In the genomic region with DNA sequence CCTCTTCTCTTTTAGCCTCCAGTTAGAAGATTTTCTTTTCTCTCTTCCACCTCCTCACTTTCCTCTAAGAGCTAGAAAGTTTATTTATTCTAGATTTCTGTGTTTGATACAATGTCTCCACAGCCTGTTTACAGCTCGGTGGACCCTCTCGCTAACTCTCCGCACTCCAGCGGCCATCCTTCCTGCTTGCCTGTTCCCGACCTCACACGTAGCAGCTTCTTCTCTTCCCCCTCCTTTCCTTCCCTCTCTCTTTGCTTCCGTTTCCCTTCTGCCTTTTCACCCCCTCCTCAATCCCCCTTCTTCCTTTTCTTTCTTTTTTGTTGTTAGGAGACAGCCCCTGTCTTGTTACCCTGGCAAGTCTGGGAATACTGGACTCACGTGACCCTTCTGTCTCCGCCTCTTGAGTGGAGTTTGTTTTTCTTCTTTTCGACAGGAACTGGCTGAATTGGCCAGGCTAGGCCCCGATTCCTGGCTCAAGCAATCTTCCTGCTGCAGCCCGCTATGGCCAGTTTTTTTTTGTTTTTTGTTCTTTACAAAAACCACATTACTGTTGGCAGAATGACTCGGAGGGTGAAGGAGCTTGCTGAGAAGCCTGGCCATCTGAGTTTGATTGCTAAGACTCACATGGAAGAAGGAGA, we compare ENCODE assay signal across 9 mouse cellular contexts. TPM values are rescaled to one million over a fixed set of nuclear protein-coding genes. Genes with fewer than 3 reads are reported as not detected.
A peak's percentile ranks its signal among the peaks of the same experiment; 100 is the strongest.
DNase-seq lines count a peak whose midpoint lies in the region; ATAC-seq and TF ChIP-seq lines count a peak whose summit lies in the region.
"Had no signal": no experiment of that assay in that cellular context is flagged by ENCODE, and none has a peak within 500 bp of the region (broad histone marks: within the 10 kb centered on the region; RNA-seq: fewer than 3 reads in every experiment).

No protein-coding gene starts in this region.

- peak; percentile 11 to 39 for DNase-seq in cerebellum, adult 2 months
- no peak for DNase-seq in cerebellum, postnatal 36 days
- peak; percentile 83 for DNase-seq in adipocyte (ENCODE audit: low spot score)
- DNase-seq in hindbrain, embryonic 11.5 days (ENCODE audit: low spot score), result no peak
- peak; percentile 34 for DNase-seq in left cerebral cortex, postnatal 4 days
- DNase-seq in right cerebral cortex, postnatal 25 days, result peak; percentile 17

- no peak for TF ChIP-seq CTCF in cerebellum, adult 2 months (IDR thresholded peaks at IDR 0.05; ENCODE audit: borderline replicate concordance, insufficient read depth, low read depth, low read length)

- no peaks in the 10 kb centered on the region for H3K9me3 ChIP-seq in forebrain, embryonic 16.5 days (ENCODE audit: control insufficient read depth, low read length)
- no peaks in the 10 kb centered on the region for H3K9me3 ChIP-seq in hindbrain, embryonic 11.5 days (ENCODE audit: control insufficient read depth, low read length)
- H3K9me3 ChIP-seq: megakaryocyte, embryonic 14.5 days had no signal

- peak overlapping the region; percentile 28; the same call in 1 of the 2 replicates for H3K27ac ChIP-seq in cerebellum, adult 2 months (ENCODE audit: insufficient read depth, low read length)
- peak overlapping the region; percentile 54 for H3K27ac ChIP-seq in forebrain, embryonic 16.5 days (ENCODE audit: low read length)
- peak overlapping the region; percentile 45; the same call in 1 of the 2 replicates for H3K27ac ChIP-seq in hindbrain, embryonic 11.5 days (ENCODE audit: low read depth, low read length)

- peak overlapping the region; percentile 25 for H3K4me2 ChIP-seq in forebrain, embryonic 16.5 days (ENCODE audit: low read length)
- no peak overlapping the region for H3K4me2 ChIP-seq in hindbrain, embryonic 11.5 days (replicated peaks; ENCODE audit: low read depth, low read length)

- intact Hi-C loops in left cerebral cortex, postnatal 4 days (cut with DNase I), result loop anchor here (5.0 kb wide), 1 partner anchor 408 kb away; no protein-coding TSS in a partner anchor

- TF ChIP-seq POLR2A in cerebellum, adult 2 months (IDR thresholded peaks at IDR 0.05; ENCODE audit: borderline replicate concordance, insufficient read depth, low read length), result no peak

- no peak overlapping the region for H3K9ac ChIP-seq in forebrain, embryonic 16.5 days (replicated peaks; ENCODE audit: low read depth, low read length)
- H3K9ac ChIP-seq in hindbrain, embryonic 11.5 days (ENCODE audit: low read depth, low read length), result no peak overlapping the region

- H3K27me3 ChIP-seq in cerebellum, adult 2 months (ENCODE audit: control insufficient read depth, insufficient read depth, low read length), result no peaks in the 10 kb centered on the region
- H3K27me3 ChIP-seq in forebrain, embryonic 16.5 days (replicated peaks; ENCODE audit: control insufficient read depth, insufficient read depth, low read length), result no peaks in the 10 kb centered on the region
- no peaks in the 10 kb centered on the region for H3K27me3 ChIP-seq in hindbrain, embryonic 11.5 days (ENCODE audit: control insufficient read depth, insufficient read depth, low read length)
- H3K27me3 ChIP-seq: megakaryocyte, embryonic 14.5 days had no signal

- H3K4me3 ChIP-seq in cerebellum, adult 2 months (replicated peaks; ENCODE audit: insufficient read depth, low read depth, low read length), result peak overlapping the region; percentile 8
- H3K4me3 ChIP-seq in forebrain, embryonic 16.5 days (replicated peaks; ENCODE audit: low read length), result no peak overlapping the region
- no peak overlapping the region for H3K4me3 ChIP-seq in hindbrain, embryonic 11.5 days (ENCODE audit: low read depth, low read length)
- H3K4me3 ChIP-seq: megakaryocyte, embryonic 14.5 days had no signal

- WGBS in cerebellum, adult 2 months, result 42% methylated on average over 13 of the region's 13 CpGs
- 36% methylated on average over 13 of the region's 13 CpGs for WGBS in forebrain, embryonic 16.5 days
- 58% methylated on average over 13 of the region's 13 CpGs for WGBS in hindbrain, embryonic 11.5 days

- H3K36me3 ChIP-seq in forebrain, embryonic 16.5 days (ENCODE audit: control insufficient read depth, insufficient read depth), result no peaks in the 10 kb centered on the region
- no peaks in the 10 kb centered on the region for H3K36me3 ChIP-seq in hindbrain, embryonic 11.5 days (ENCODE audit: control insufficient read depth, insufficient read depth, low read length)

- ATAC-seq in forebrain, embryonic 16.5 days, result peak; percentile 45; the same call in 1 of the 2 replicates
- no peak for ATAC-seq in hindbrain, embryonic 11.5 days (ENCODE audit: low FRiP score)
- ATAC-seq in megakaryocyte progenitor cell, adult 5-6 weeks (replicated peaks; ENCODE audit: poor library complexity), result no peak

- H3K4me1 ChIP-seq in cerebellum, adult 2 months (ENCODE audit: control insufficient read depth, insufficient read depth, low read length), result no peaks in the 10 kb centered on the region
- peaks cover 8% of the 10 kb centered on the region for H3K4me1 ChIP-seq in forebrain, embryonic 16.5 days (replicated peaks; ENCODE audit: control insufficient read depth, insufficient read depth, low read length)
- H3K4me1 ChIP-seq in hindbrain, embryonic 11.5 days (replicated peaks; ENCODE audit: control insufficient read depth, insufficient read depth, low read length), result no peaks in the 10 kb centered on the region

RNA-seq across cellular contexts. Expression of a gene that starts 19.4 kb away (rescaled TPM):
- polyA plus RNA-seq in cerebellum, adult 2 months (2012; rRNA removed), result 2.2 and 3.3 TPM in 2 replicates
- 13.5 and 13.7 TPM in 2 replicates for polyA plus RNA-seq in forebrain, embryonic 16.5 days (2015; fragmentation: Nextera tagmentation; extraction: Ambion mirVana)
- 24.3 and 26.1 TPM in 2 replicates for polyA plus RNA-seq in hindbrain, embryonic 11.5 days (2014; fragmentation: Nextera tagmentation; extraction: Ambion mirVana)
- total RNA-seq in left cerebral cortex, postnatal 4 days (2021), result 1 to 10 TPM; 2.6 to 3.0 TPM
- total RNA-seq in megakaryocyte progenitor cell, adult 5-6 weeks (2015), result 29.8 and 30.4 TPM in 2 replicates
- 27.4 and 32.9 TPM in 2 replicates for total RNA-seq in megakaryocyte progenitor cell, adult 5-6 weeks (2017)

RNA-seq across cellular contexts. Expression of a gene that starts 19.6 kb away (rescaled TPM):
- polyA plus RNA-seq in cerebellum, adult 2 months (2012; rRNA removed), result 21.6 and 24.4 TPM in 2 replicates
- polyA plus RNA-seq in forebrain, embryonic 16.5 days (2015; fragmentation: Nextera tagmentation; extraction: Ambion mirVana), result 9.4 and 12.1 TPM in 2 replicates
- 15.7 and 24.3 TPM in 2 replicates for polyA plus RNA-seq in hindbrain, embryonic 11.5 days (2014; fragmentation: Nextera tagmentation; extraction: Ambion mirVana)
- total RNA-seq in left cerebral cortex, postnatal 4 days (2021), result 1 to 10 TPM; 6.3 to 8.0 TPM
- total RNA-seq in megakaryocyte progenitor cell, adult 5-6 weeks (2015), result 53.7 and 69.4 TPM in 2 replicates
- 61.3 and 76.2 TPM in 2 replicates for total RNA-seq in megakaryocyte progenitor cell, adult 5-6 weeks (2017)

RNA-seq across cellular contexts. Expression of a gene that starts 20.5 kb away (rescaled TPM):
- polyA plus RNA-seq in cerebellum, adult 2 months (2012; rRNA removed), result 5.5 and 6.7 TPM in 2 replicates
- 40.5 and 47.3 TPM in 2 replicates for polyA plus RNA-seq in forebrain, embryonic 16.5 days (2015; fragmentation: Nextera tagmentation; extraction: Ambion mirVana)
- polyA plus RNA-seq in hindbrain, embryonic 11.5 days (2014; fragmentation: Nextera tagmentation; extraction: Ambion mirVana), result 14.0 and 15.6 TPM in 2 replicates
- 100 to 1,000 TPM in 1 of 2 experiments, 10 to 100 TPM in 1; 97.3 to 112 TPM for total RNA-seq in left cerebral cortex, postnatal 4 days (2021)
- total RNA-seq in megakaryocyte progenitor cell, adult 5-6 weeks (2015), result 1.2 and 2.0 TPM in 2 replicates
- 0.50 and 1.9 TPM in 2 replicates for total RNA-seq in megakaryocyte progenitor cell, adult 5-6 weeks (2017)

RNA-seq across cellular contexts. Expression of a gene that starts 49.2 kb away (rescaled TPM):
- polyA plus RNA-seq in cerebellum, adult 2 months (2012; rRNA removed), result 94.7 and 96.0 TPM in 2 replicates
- 45.4 and 47.5 TPM in 2 replicates for polyA plus RNA-seq in forebrain, embryonic 16.5 days (2015; fragmentation: Nextera tagmentation; extraction: Ambion mirVana)
- polyA plus RNA-seq in hindbrain, embryonic 11.5 days (2014; fragmentation: Nextera tagmentation; extraction: Ambion mirVana), result 31.7 and 36.1 TPM in 2 replicates
- 100 to 1,000 TPM in 1 of 2 experiments, 10 to 100 TPM in 1; 94.5 to 101 TPM for total RNA-seq in left cerebral cortex, postnatal 4 days (2021)
- total RNA-seq in megakaryocyte progenitor cell, adult 5-6 weeks (2015), result 13.7 and 16.4 TPM in 2 replicates
- total RNA-seq in megakaryocyte progenitor cell, adult 5-6 weeks (2017), result 4.1 and 5.9 TPM in 2 replicates

Comparison
In these comparisons a context has a peak if more than half of its experiments do, and no peak if none do; other contexts are left out.
1. DNase-seq: peak in cerebellum, adult 2 months (2 of 2), adipocyte (single experiment), left cerebral cortex, postnatal 4 days (single experiment) and right cerebral cortex, postnatal 25 days (single experiment); none in cerebellum, postnatal 36 days (0 of 2) and hindbrain, embryonic 11.5 days (single experiment).
2. Peak in every context shown above with its lines, with median percentiles within 50 percentile points of each other: H3K27ac ChIP-seq.